Mouse (Mus musculus) forebrain, embryonic 11.5 days (tissue): Measurements from ENCODE around the gene Nedd8. TPM values are rescaled to one million over a fixed set of nuclear protein-coding genes. Genes with fewer than 3 reads are reported as not detected.

Experiments used
- ATAC-seq: fragments of 200-750 bp; cut with Nextera tagmentation; replicated peaks from 2 replicates; pipeline ENCODE4 v1.8.0; 2017; ENCODE audit warnings: moderate TSS enrichment; ENCODE audit not compliant: low FRiP score
- DNase-seq: peaks from one replicate; pipeline ENCODE4 v3.0.0-alpha.2; 2017; ENCODE audit warnings: low spot score
- H3K27ac ChIP-seq: fragments of 300-500 bp; sonication (generic); 2 replicates; pipeline ENCODE4 v1.5.1; 2014; ENCODE audit warnings: low read depth, low read length
- H3K27me3 ChIP-seq: fragments of 300-500 bp; sonication (generic); 2 replicates; pipeline ENCODE4 v1.6.1; 2014; ENCODE audit warnings: mild to moderate bottlenecking, low read length, mixed read lengths; ENCODE audit not compliant: control insufficient read depth, insufficient read depth
- H3K36me3 ChIP-seq: fragments of 300-500 bp; sonication (generic); 2 replicates; pipeline ENCODE4 v1.6.1; 2014; ENCODE audit warnings: mild to moderate bottlenecking, low read length, moderate library complexity, mixed read lengths; ENCODE audit not compliant: control insufficient read depth, insufficient read depth
- H3K4me1 ChIP-seq: fragments of 300-500 bp; sonication (generic); replicated peaks from 2 replicates; pipeline ENCODE4 v1.6.1; 2014; ENCODE audit warnings: low read length, mixed read lengths; ENCODE audit not compliant: control insufficient read depth, insufficient read depth
- H3K4me2 ChIP-seq: fragments of 300-500 bp; sonication (generic); 2 replicates; pipeline ENCODE4 v1.6.1; 2014; ENCODE audit warnings: low read depth, mild to moderate bottlenecking, low read length, moderate library complexity, mixed read lengths; ENCODE audit not compliant: severe bottlenecking
- H3K4me3 ChIP-seq: fragments of 300-500 bp; sonication (generic); 2 replicates; pipeline ENCODE4 v1.5.1; 2014; ENCODE audit warnings: low read depth, low read length
- H3K9ac ChIP-seq: fragments of 300-500 bp; sonication (generic); 2 replicates; pipeline ENCODE4 v1.6.1; 2014; ENCODE audit warnings: low read length
- H3K9me3 ChIP-seq: fragments of 300-500 bp; sonication (generic); 2 replicates; pipeline ENCODE4 v1.6.1; 2016; ENCODE audit warnings: low read length, mixed read lengths; ENCODE audit not compliant: control insufficient read depth
- WGBS: fragments of 180-500 bp; shearing (Covaris S2); extraction: QIAGEN DNeasy Blood & Tissue Kit; methylation state at CpG from one replicate; pipeline ENCODE4 v1.1.7; 2014; 5-methylcytosine and 5-hydroxymethylcytosine counted together
- polyA plus RNA-seq: library from polyadenylated mRNA; unstranded; fragments of >200 nt; fragmentation: Nextera tagmentation; extraction: Ambion mirVana; gene quantifications from 2 replicates; pipeline ENCODE4 v1.2.1, GENCODE M21; 2014

Nedd8 gene
- 583 and 616 TPM in 2 replicates for polyA plus RNA-seq

DNA sequence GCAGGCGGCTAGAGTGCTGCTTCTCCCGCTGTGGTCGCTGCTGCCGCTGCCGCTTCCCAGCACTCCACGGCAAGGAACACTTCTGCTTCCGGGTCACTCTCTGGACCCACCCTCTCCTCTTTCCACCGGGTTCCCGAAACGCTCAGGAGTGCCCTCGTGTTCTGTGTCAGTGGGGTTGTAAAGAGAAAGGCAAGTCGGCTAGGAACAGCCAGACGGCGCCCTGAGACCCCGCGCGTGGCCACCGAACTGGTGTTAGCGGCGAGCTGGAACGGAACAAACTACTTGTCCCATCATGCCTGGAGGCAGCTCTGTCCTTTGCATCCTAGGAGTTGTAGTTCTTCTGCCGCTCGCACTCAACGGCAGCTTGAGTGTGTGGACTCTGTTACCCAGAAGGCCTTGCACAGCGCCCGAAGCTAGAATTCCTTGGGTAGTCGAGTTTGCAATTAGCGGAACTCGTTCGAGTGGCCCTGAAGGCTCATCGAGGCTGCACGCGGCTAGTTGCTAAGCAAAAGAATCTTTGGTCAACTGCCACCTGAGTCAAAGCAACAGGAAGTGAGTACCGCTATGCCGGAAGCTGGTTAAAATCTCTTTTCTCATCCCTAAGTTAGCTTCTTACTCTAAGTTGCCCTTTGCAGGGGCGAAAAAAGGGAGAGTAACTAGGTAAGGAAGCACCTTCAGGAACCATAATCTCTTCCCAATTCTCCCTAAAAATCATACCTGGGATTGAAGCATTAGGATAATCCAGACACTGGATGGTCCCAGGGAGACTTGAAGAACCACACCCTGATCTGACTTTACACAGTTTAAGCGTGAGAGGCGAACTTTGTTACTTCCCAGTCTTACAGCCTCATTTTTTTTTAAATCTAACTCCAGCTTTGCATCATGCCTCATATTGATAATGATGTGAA lies at the start of gene Nedd8, which contains the start of gene Gmpr2:
Nedd8 (minus strand) TSS at position 292 of the 908 bp plus-strand sequence.
Gmpr2 (plus strand) TSS at position 109 of the 908 bp plus-strand sequence.
- DNase-seq (peak; percentile 91), ATAC-seq (peak; percentile 96)
- H3K4me1 ChIP-seq, result 0 out of 2 replicates have a peak, but pooled peaks cover 2% of the 10 kb centered on the region
- 1% methylated on average over 38 of the region's 38 CpGs for WGBS
- H3K4me3 ChIP-seq, result peak within 1 kb of the TSS; percentile 83
- no peaks in the 10 kb centered on the region; the same call in 1 of the 2 replicates for H3K36me3 ChIP-seq
- H3K9me3 ChIP-seq, result no peaks in the 10 kb centered on the region
- no peaks in the 10 kb centered on the region for H3K27me3 ChIP-seq
- H3K9ac ChIP-seq, result peak within 1 kb of the TSS; percentile 76
- peak within 1 kb of the TSS; percentile 79 for H3K27ac ChIP-seq
- peak within 1 kb of the TSS; percentile 54 for H3K4me2 ChIP-seq

DNA sequence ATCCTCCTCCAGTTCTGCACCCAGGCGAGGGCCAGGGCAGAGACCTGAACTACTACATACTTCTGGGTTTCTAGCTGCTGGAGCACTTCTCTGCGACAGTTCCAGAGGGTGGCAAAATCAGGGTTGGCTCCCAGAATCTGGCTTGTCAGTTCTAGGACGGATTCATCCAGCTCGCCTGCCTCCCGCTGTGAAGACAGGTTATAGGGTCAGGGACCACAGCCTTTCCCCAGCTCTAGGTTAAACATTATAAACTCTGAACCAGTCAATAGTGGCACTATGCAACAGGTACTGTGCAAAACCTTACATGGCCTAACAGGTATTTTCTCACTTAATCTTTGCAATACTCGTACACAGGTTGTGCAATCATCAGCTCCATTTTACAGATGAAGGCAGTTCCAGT lies 49.2 kb upstream of the Nedd8 start:
- ATAC-seq, result no peak
- DNase-seq, result no peak
- H3K9me3 ChIP-seq, result no peaks in the 10 kb centered on the region
- H3K9ac ChIP-seq, result no peak overlapping the region
- no peaks in the 10 kb centered on the region for H3K27me3 ChIP-seq
- H3K4me1 ChIP-seq, result no peaks in the 10 kb centered on the region
- H3K27ac ChIP-seq, result no peak overlapping the region
- H3K36me3 ChIP-seq, result no peaks in the 10 kb centered on the region; the same call in 1 of the 2 replicates
- 75% methylated on average over 6 of the region's 6 CpGs for WGBS
- peak overlapping the region; percentile 68 for H3K4me3 ChIP-seq
- H3K4me2 ChIP-seq, result peak overlapping the region; percentile 48; the same call in 1 of the 2 replicates

DNA sequence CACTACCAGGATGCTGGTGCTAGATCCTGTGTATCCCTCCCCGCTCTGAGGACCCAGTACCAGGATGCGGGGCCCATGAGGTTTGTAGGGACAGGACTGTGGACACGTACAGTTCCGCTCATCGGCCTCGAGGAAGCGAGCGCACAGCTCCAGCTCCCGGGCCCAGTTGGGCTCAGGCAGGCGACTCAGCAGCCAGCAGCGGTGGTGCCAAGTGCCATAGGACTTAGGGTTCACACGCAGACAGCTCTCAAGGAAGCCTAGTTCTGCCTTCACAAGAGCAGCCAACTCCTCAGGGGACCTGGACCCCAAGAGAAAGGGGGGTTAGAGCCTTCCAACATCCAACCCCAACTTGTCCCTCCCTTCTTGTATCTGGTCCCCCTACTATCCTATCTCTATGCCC lies 48.7 kb upstream of the Nedd8 start:
- Histone ChIP-seq H3K27me3 (no peaks in the 10 kb centered on the region), H3K9me3 (no peaks in the 10 kb centered on the region), H3K9ac (no peak overlapping the region), H3K36me3 (no peaks in the 10 kb centered on the region; the same call in 1 of the 2 replicates), H3K4me1 (no peaks in the 10 kb centered on the region), H3K4me2 (no peak overlapping the region), H3K27ac (no peak overlapping the region), H3K4me3 (no peak overlapping the region)
- DNase-seq (no peak), ATAC-seq (no peak)
- 94% methylated on average over 12 of the region's 12 CpGs for WGBS

DNA sequence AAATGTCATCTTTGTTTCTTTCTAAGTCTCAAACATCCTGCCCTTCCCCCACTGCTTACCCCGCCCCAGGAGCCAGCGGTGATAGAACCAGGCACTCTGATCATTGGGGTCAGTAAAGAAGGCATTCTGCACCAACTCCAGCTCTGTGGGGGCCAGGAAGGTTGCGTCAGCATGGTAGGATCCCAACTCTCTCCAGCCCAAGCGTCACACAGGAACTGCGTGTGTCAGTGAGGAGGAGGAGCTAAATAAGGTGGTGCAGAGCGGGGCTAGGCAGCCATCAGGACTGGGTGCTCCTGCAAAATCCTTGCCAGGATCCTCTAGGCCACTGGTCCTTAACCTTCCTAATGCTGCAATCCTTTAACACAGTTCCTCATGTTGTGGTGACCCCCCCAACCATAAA lies 47.8 kb upstream of the Nedd8 start:
- H3K27me3 ChIP-seq, result no peaks in the 10 kb centered on the region
- no peak overlapping the region for H3K4me2 ChIP-seq
- no peak for DNase-seq
- ATAC-seq, result no peak
- no peaks in the 10 kb centered on the region for H3K9me3 ChIP-seq
- H3K27ac ChIP-seq, result no peak overlapping the region
- no peaks in the 10 kb centered on the region; the same call in 1 of the 2 replicates for H3K36me3 ChIP-seq
- WGBS, result 86% methylated on average over 6 of the region's 6 CpGs
- H3K9ac ChIP-seq, result no peak overlapping the region
- H3K4me3 ChIP-seq, result no peak overlapping the region
- H3K4me1 ChIP-seq, result no peaks in the 10 kb centered on the region

DNA sequence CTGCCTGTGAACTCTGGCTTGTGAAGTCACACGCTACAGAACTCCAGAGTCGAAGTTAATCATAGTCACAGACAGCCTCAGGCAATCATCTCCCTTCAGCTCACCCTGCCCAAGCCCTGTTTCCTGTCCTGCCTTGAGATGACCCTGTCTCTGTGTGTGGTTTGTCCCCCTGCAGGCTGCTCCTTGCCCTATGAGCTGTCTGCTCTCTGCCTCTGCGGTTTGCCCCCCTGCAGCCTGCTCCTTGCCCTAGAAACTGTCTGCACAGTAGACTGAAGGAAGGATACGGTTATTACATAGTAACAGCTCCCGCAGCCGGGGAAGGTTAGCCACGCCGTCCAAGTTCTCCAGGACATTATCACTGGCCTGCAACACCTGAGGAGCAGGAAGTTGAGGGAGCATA lies 45.0 kb upstream of the Nedd8 start:
- Histone ChIP-seq H3K27me3 (no peaks in the 10 kb centered on the region; the same call in 1 of the 2 replicates), H3K9ac (no peak overlapping the region), H3K4me3 (no peak overlapping the region), H3K36me3 (no peaks in the 10 kb centered on the region; the same call in 1 of the 2 replicates), H3K27ac (no peak overlapping the region), H3K4me1 (peaks cover 3% of the 10 kb centered on the region; the same call in 1 of the 2 replicates), H3K9me3 (no peaks in the 10 kb centered on the region), H3K4me2 (no peak overlapping the region)
- 80% methylated on average over 8 of the region's 8 CpGs for WGBS
- ATAC-seq (no peak), DNase-seq (no peak)

DNA sequence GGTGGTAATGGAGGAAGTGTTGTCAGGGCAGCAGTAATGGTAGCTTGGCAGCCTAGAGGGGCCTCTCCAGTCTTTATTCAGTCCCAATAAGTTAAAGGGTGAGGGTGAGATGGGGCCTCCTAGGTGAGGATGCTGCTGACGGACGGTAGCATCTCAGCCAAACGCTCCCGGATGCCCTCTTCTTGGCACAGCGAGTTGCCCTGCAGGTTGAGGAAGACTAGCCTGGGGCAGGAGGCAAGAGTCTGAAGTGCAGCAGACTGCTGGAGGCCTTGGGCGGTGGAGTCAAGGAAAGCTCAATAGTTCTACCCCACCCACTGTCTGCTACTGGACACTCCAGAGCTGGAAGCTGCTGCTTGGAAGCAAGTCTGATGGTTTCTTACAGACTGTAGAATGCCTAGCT lies 44.3 kb upstream of the Nedd8 start:
- H3K27ac ChIP-seq, result no peak overlapping the region
- H3K4me1 ChIP-seq, result peaks cover 3% of the 10 kb centered on the region; the same call in 1 of the 2 replicates
- no peak overlapping the region for H3K4me3 ChIP-seq
- no peaks in the 10 kb centered on the region for H3K9me3 ChIP-seq
- DNase-seq, result no peak
- ATAC-seq, result no peak
- WGBS, result over 99% methylated on average over 6 of the region's 6 CpGs
- no peak overlapping the region for H3K4me2 ChIP-seq
- H3K36me3 ChIP-seq, result no peaks in the 10 kb centered on the region; the same call in 1 of the 2 replicates
- no peak overlapping the region for H3K9ac ChIP-seq
- no peaks in the 10 kb centered on the region; the same call in 1 of the 2 replicates for H3K27me3 ChIP-seq

DNA sequence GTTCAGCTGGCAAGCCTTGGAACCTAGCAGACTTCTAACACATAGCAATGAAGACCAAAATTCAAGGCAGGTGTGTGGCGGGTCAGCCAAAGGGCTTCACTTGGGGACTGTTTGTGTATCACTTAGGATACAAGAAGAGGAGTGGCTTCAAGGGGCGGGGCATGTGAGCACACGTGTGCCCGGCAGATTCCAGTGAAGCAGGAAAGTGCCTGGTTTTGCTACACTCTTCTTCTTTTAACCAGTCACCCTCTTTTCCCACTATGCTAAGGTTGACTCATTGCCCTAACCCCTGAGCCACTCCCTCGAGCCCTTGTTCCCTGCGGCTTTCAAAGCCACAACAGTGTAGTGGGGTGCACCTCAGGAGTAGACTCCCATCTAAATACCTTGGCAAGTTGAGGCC lies 43.0 kb upstream of the Nedd8 start:
- H3K4me3 ChIP-seq, result no peak overlapping the region
- H3K27me3 ChIP-seq, result no peaks in the 10 kb centered on the region; the same call in 1 of the 2 replicates
- H3K9ac ChIP-seq, result no peak overlapping the region
- no peak overlapping the region for H3K4me2 ChIP-seq
- H3K36me3 ChIP-seq, result no peaks in the 10 kb centered on the region; the same call in 1 of the 2 replicates
- no peak overlapping the region for H3K27ac ChIP-seq
- 37% methylated on average over 6 of the region's 6 CpGs for WGBS
- ATAC-seq, result no peak
- H3K9me3 ChIP-seq, result no peaks in the 10 kb centered on the region
- peaks cover 3% of the 10 kb centered on the region; the same call in 1 of the 2 replicates for H3K4me1 ChIP-seq
- DNase-seq, result no peak

DNA sequence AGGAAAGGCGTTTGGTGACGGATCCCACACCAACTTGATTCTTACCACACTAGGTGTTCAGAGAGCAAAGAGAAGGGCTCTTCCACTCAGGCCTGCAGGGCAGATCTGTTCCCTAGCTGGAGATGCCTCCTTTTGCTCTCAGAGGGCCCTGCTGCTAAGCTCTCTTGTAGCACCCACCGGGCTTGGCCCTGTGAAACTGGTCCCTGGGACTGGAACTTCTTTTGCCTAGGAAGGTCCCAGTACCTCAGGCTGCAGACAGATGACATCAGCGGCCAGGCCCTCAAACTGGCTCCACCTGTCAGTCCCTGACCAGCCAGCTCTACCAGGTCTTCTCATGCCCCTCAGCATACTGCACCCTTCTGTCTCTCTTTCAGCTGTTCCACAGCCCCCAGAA lies 41.8 kb upstream of the Nedd8 start, which contains the start of gene Tgm1:
Tgm1 (minus strand) TSS at position 198 of the 394 bp plus-strand sequence.
- H3K9ac ChIP-seq, result peak within 1 kb of the TSS; percentile 14; the same call in 1 of the 2 replicates
- H3K9me3 ChIP-seq, result no peaks in the 10 kb centered on the region
- ATAC-seq, result no peak
- DNase-seq, result no peak
- H3K27me3 ChIP-seq, result no peaks in the 10 kb centered on the region; the same call in 1 of the 2 replicates
- 31% methylated on average over 4 of the region's 4 CpGs for WGBS
- H3K27ac ChIP-seq, result no peak within 1 kb of the TSS
- 0 out of 2 replicates have a peak within 1 kb of the TSS, but pooled peaks have one; percentile 5 for H3K4me2 ChIP-seq
- H3K4me3 ChIP-seq, result no peak within 1 kb of the TSS
- H3K4me1 ChIP-seq, result peaks cover 3% of the 10 kb centered on the region; the same call in 1 of the 2 replicates
- H3K36me3 ChIP-seq, result no peaks in the 10 kb centered on the region; the same call in 1 of the 2 replicates
